ENCODE assay signal across 8 mouse cellular contexts in the genomic region with DNA sequence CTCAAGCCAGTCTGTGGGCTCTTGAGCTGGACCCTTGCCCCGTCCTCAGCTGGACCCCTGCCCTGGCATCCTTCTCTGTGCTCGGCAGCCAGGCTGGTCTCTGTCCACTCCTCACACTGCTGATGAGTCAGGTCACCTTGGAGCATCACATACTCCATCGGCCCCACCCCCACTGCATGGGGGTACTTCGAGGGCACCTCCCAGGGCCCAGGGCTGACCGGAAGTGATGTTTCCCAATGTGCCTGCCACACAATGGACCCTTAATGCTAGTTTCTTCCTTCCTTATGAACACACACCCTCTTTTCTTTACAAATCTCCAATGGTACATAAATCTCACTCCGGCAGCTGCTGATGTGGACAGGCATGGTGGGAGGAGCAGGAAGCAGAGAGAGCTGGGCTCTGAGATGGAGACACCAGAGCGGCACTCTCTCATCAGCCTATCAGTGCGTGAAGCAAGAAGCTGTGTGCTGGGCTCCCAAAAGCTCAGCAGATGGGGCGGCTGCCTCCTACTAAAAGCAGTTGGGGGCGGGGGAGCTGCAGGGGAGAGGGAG.
DNase-seq lines count a peak whose midpoint lies in the region; ATAC-seq and TF ChIP-seq lines count a peak whose summit lies in the region.

No protein-coding gene starts in this region.

- 0 out of 2 replicates have a peak, but pooled peaks have one; percentile 29 for ATAC-seq in forebrain, embryonic 14.5 days
- no peak for ATAC-seq in forebrain, embryonic 13.5 days
- ATAC-seq in hindbrain, embryonic 16.5 days = peak; percentile 45; the same call in 1 of the 2 replicates
- ATAC-seq in lung, postnatal 0 days = peak; percentile 88
- peak; percentile 68 for ATAC-seq in stomach, postnatal 0 days (ENCODE audit: low FRiP score, low TSS enrichment)

- H3K4me1 ChIP-seq in forebrain, embryonic 14.5 days (ENCODE audit: control insufficient read depth, insufficient read depth, low read length) = no peaks in the 10 kb centered on the region
- no peaks in the 10 kb centered on the region for H3K4me1 ChIP-seq in forebrain, embryonic 13.5 days
- H3K4me1 ChIP-seq in hindbrain, embryonic 16.5 days (ENCODE audit: control insufficient read depth, insufficient read depth, low read depth, low read length) = no peaks in the 10 kb centered on the region
- peaks cover 6% of the 10 kb centered on the region; the same call in 1 of the 2 replicates for H3K4me1 ChIP-seq in lung, postnatal 0 days (ENCODE audit: insufficient read depth, low read depth, low read length)
- no peaks in the 10 kb centered on the region for H3K4me1 ChIP-seq in stomach, postnatal 0 days (replicated peaks; ENCODE audit: control insufficient read depth, insufficient read depth)

- TF ChIP-seq EP300 in lung, postnatal 0 days (IDR thresholded peaks at IDR 0.05) = peak; percentile 99
- no peak for TF ChIP-seq EP300 in stomach, postnatal 0 days (optimal IDR thresholded peaks at IDR 0.05)

- H3K27me3 ChIP-seq in forebrain, embryonic 14.5 days (replicated peaks; ENCODE audit: control insufficient read depth, insufficient read depth, low read length) = no peaks in the 10 kb centered on the region
- no peaks in the 10 kb centered on the region for H3K27me3 ChIP-seq in forebrain, embryonic 13.5 days
- no peaks in the 10 kb centered on the region for H3K27me3 ChIP-seq in hindbrain, embryonic 16.5 days (replicated peaks; ENCODE audit: control insufficient read depth, insufficient read depth, low read length)
- no peaks in the 10 kb centered on the region for H3K27me3 ChIP-seq in lung, postnatal 0 days (replicated peaks; ENCODE audit: insufficient read depth, low read length)
- H3K27me3 ChIP-seq in stomach, postnatal 0 days (ENCODE audit: control insufficient read depth, insufficient read depth, low read length) = no peaks in the 10 kb centered on the region

- no peaks in the 10 kb centered on the region for H3K9me3 ChIP-seq in forebrain, embryonic 14.5 days (replicated peaks; ENCODE audit: control insufficient read depth, low read length)
- no peaks in the 10 kb centered on the region for H3K9me3 ChIP-seq in forebrain, embryonic 13.5 days (replicated peaks)
- H3K9me3 ChIP-seq in hindbrain, embryonic 16.5 days (ENCODE audit: control insufficient read depth, low read length) = no peaks in the 10 kb centered on the region
- H3K9me3 ChIP-seq in lung, postnatal 0 days (ENCODE audit: low read length) = no peaks in the 10 kb centered on the region
- H3K9me3 ChIP-seq in stomach, postnatal 0 days (ENCODE audit: control insufficient read depth, low read length) = no peaks in the 10 kb centered on the region

- H3K4me2 ChIP-seq in forebrain, embryonic 14.5 days (ENCODE audit: low read length) = no peak overlapping the region
- no peak overlapping the region for H3K4me2 ChIP-seq in forebrain, embryonic 13.5 days
- no peak overlapping the region for H3K4me2 ChIP-seq in hindbrain, embryonic 16.5 days (ENCODE audit: low read length)
- H3K4me2 ChIP-seq in lung, postnatal 0 days (replicated peaks; ENCODE audit: low read depth, low read length) = no peak overlapping the region
- no peak overlapping the region for H3K4me2 ChIP-seq in stomach, postnatal 0 days (replicated peaks; ENCODE audit: low read depth)

- 70% methylated on average over 10 of the region's 10 CpGs for WGBS in forebrain, embryonic 14.5 days
- 72% methylated on average over 10 of the region's 10 CpGs for WGBS in forebrain, embryonic 13.5 days
- WGBS in hindbrain, embryonic 16.5 days = 51% methylated on average over 10 of the region's 10 CpGs
- 47% methylated on average over 10 of the region's 10 CpGs for WGBS in lung, postnatal 0 days
- 43% methylated on average over 10 of the region's 10 CpGs for WGBS in stomach, postnatal 0 days

- no peak overlapping the region for H3K9ac ChIP-seq in forebrain, embryonic 14.5 days (ENCODE audit: low read length)
- H3K9ac ChIP-seq in forebrain, embryonic 13.5 days = no peak overlapping the region
- no peak overlapping the region for H3K9ac ChIP-seq in hindbrain, embryonic 16.5 days (ENCODE audit: low read depth, low read length)
- no peak overlapping the region for H3K9ac ChIP-seq in lung, postnatal 0 days (replicated peaks; ENCODE audit: low read depth)
- no peak overlapping the region for H3K9ac ChIP-seq in stomach, postnatal 0 days (ENCODE audit: low read length)

- no peaks in the 10 kb centered on the region for H3K36me3 ChIP-seq in forebrain, embryonic 14.5 days (ENCODE audit: control insufficient read depth, insufficient read depth, low read length)
- H3K36me3 ChIP-seq in forebrain, embryonic 13.5 days (ENCODE audit: poor library complexity, severe bottlenecking) = no peaks in the 10 kb centered on the region
- H3K36me3 ChIP-seq in hindbrain, embryonic 16.5 days (ENCODE audit: control insufficient read depth, insufficient read depth, low read length) = no peaks in the 10 kb centered on the region
- H3K36me3 ChIP-seq in lung, postnatal 0 days (ENCODE audit: insufficient read depth, low read length) = no peaks in the 10 kb centered on the region
- no peaks in the 10 kb centered on the region for H3K36me3 ChIP-seq in stomach, postnatal 0 days (ENCODE audit: control insufficient read depth, insufficient read depth, low read length)

- no peak overlapping the region for H3K27ac ChIP-seq in forebrain, embryonic 14.5 days (ENCODE audit: low read depth, low read length)
- no peak overlapping the region for H3K27ac ChIP-seq in forebrain, embryonic 13.5 days
- no peak overlapping the region for H3K27ac ChIP-seq in hindbrain, embryonic 16.5 days (ENCODE audit: low read depth, low read length)
- H3K27ac ChIP-seq in lung, postnatal 0 days (ENCODE audit: low read length) = peak overlapping the region; percentile 86
- H3K27ac ChIP-seq in stomach, postnatal 0 days (replicated peaks) = peak overlapping the region; percentile 79

- TF ChIP-seq CTCF in lung, postnatal 0 days (IDR thresholded peaks at IDR 0.05) = no peak
- no peak for TF ChIP-seq CTCF in stomach, postnatal 0 days (IDR thresholded peaks at IDR 0.05; ENCODE audit: low read depth)

- DNase-seq in forebrain, embryonic 14.5 days (ENCODE audit: low spot score) = peak; percentile 17
- peak; percentile 70 to 80 for DNase-seq in adrenal gland, postnatal 36 days
- peak; percentile 40 to 67 for DNase-seq in layer of hippocampus, postnatal 14 days (ENCODE audit: low spot score in 2 of 2)
- peak; percentile 87 for DNase-seq in lung, postnatal 0 days (ENCODE audit: low spot score)
- no peak for DNase-seq in stomach, postnatal 0 days (ENCODE audit: low spot score)
- DNase-seq in spleen, adult 12 weeks (ENCODE audit: low spot score) = no peak

- no peak overlapping the region for H3K4me3 ChIP-seq in forebrain, embryonic 14.5 days (ENCODE audit: low read depth, low read length)
- no peak overlapping the region for H3K4me3 ChIP-seq in forebrain, embryonic 13.5 days
- no peak overlapping the region for H3K4me3 ChIP-seq in hindbrain, embryonic 16.5 days (ENCODE audit: low read length)
- H3K4me3 ChIP-seq in lung, postnatal 0 days (ENCODE audit: low read depth, low read length) = no peak overlapping the region
- H3K4me3 ChIP-seq in stomach, postnatal 0 days (ENCODE audit: low read depth, low read length) = no peak overlapping the region

Comparison
In these comparisons a context has a peak if more than half of its experiments do, and no peak if none do; other contexts are left out.
1. DNase-seq: peak in forebrain, embryonic 14.5 days (single experiment), adrenal gland, postnatal 36 days (2 of 2), layer of hippocampus, postnatal 14 days (2 of 2) and lung, postnatal 0 days (single experiment); none in stomach, postnatal 0 days (single experiment) and spleen, adult 12 weeks (single experiment).
2. H3K27ac ChIP-seq: peak in lung, postnatal 0 days (single experiment) and stomach, postnatal 0 days (single experiment); none in forebrain, embryonic 14.5 days (single experiment), forebrain, embryonic 13.5 days (single experiment) and hindbrain, embryonic 16.5 days (single experiment).